Mouse (Mus musculus): Measurements from ENCODE around the gene Ticam1. TPM values are rescaled to one million over a fixed set of nuclear protein-coding genes. Genes with fewer than 3 reads are reported as not detected.
A peak's percentile ranks its signal among the peaks of the same experiment; 100 is the strongest.

Ticam1 gene
- polyA plus RNA-seq, 1 experiment from 2014 or later, result 1.7 TPM

GRCm38 (mm10) chr17:56233818-56234469 is 42.6 kb downstream of the Ticam1 start:
- Histone ChIP-seq H3K9ac (replicated peaks) (no peak overlapping the region), H3K4me2 (replicated peaks) (peak overlapping the region; percentile 43), H3K9me3 (no peaks in the 10 kb centered on the region), H3K4me1 (peaks cover 11% of the 10 kb centered on the region), H3K27ac (replicated peaks) (no peak overlapping the region), H3K36me3 (no peaks in the 10 kb centered on the region), H3K4me3 (no peak overlapping the region), H3K27me3 (peaks cover 7% of the 10 kb centered on the region; the same call in 1 of the 2 replicates)
- 4% methylated on average over 14 of the region's 14 CpGs for WGBS
- ATAC-seq (ENCODE audit: low FRiP score, low read depth), result peak; percentile 96

DNA sequence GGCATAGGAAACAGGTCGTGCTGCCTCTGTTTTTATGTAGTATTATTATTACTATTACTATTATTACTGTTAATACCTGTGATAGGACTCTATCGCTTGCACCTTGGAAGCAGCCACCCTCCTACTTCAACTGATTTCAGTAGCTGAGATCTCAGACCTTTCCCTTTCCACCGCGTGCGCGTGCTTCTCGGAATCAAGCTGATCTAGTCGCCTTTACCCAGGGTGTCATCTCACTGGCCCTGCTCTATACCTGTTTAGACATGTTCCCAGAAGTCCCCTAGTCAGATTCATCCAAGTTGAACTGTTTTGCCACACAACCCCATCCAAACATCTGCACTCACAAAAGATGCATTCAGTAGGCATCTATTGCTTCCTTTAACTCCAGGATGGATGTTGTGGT is 43.2 kb downstream of the Ticam1 start:
- Histone ChIP-seq H3K27me3 (peaks cover 7% of the 10 kb centered on the region; the same call in 1 of the 2 replicates), H3K4me2 (replicated peaks) (peak overlapping the region; percentile 43), H3K9ac (replicated peaks) (no peak overlapping the region), H3K4me1 (peaks cover 11% of the 10 kb centered on the region), H3K27ac (replicated peaks) (no peak overlapping the region), H3K36me3 (no peaks in the 10 kb centered on the region), H3K9me3 (no peaks in the 10 kb centered on the region), H3K4me3 (no peak overlapping the region)
- 52% methylated on average over 8 of the region's 8 CpGs for WGBS
- peak; percentile 41 for ATAC-seq (ENCODE audit: low FRiP score, low read depth)

DNA sequence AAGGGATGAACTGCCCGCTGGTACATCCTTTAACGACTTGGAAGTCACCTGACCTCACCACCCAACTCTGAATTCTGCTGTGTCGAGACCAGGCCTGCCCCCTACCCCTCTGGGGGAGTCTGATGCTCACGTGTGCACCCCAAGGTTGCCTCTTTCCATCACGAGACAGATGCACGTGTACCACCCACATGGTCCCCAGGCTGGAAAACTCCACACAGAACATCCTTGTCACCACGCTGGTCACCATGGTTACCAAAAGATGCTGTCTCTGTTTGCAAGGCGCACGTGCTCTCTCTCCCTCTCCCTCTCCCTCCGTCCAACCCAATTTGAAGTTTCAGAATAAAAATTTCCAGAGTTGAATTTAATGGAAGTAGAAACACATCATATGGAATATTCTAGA is 46.6 kb downstream of the Ticam1 start:
- no peaks in the 10 kb centered on the region for H3K9me3 ChIP-seq
- no peak overlapping the region for H3K27ac ChIP-seq (replicated peaks)
- H3K4me3 ChIP-seq, result no peak overlapping the region
- no peaks in the 10 kb centered on the region for H3K36me3 ChIP-seq
- no peak for ATAC-seq (ENCODE audit: low FRiP score, low read depth)
- H3K9ac ChIP-seq (replicated peaks), result no peak overlapping the region
- no peak overlapping the region for H3K4me2 ChIP-seq (replicated peaks)
- H3K4me1 ChIP-seq, result peaks cover 11% of the 10 kb centered on the region
- 67% methylated on average over 10 of the region's 10 CpGs for WGBS
- H3K27me3 ChIP-seq, result no peaks in the 10 kb centered on the region; the same call in 1 of the 2 replicates

- ATAC-seq (ENCODE audit: low FRiP score, low read depth), result no peak
- 80% methylated on average over 3 of the region's 3 CpGs for WGBS
- Histone ChIP-seq H3K9ac (replicated peaks) (no peak overlapping the region), H3K4me1 (no peaks in the 10 kb centered on the region), H3K4me2 (replicated peaks) (no peak overlapping the region), H3K27ac (replicated peaks) (no peak overlapping the region), H3K4me3 (no peak overlapping the region), H3K9me3 (no peaks in the 10 kb centered on the region), H3K36me3 (no peaks in the 10 kb centered on the region), H3K27me3 (no peaks in the 10 kb centered on the region; the same call in 1 of the 2 replicates)
These were observed 50.0 kb downstream of the Ticam1 start for GRCm38 (mm10) chr17:56226566-56226965.

DNA sequence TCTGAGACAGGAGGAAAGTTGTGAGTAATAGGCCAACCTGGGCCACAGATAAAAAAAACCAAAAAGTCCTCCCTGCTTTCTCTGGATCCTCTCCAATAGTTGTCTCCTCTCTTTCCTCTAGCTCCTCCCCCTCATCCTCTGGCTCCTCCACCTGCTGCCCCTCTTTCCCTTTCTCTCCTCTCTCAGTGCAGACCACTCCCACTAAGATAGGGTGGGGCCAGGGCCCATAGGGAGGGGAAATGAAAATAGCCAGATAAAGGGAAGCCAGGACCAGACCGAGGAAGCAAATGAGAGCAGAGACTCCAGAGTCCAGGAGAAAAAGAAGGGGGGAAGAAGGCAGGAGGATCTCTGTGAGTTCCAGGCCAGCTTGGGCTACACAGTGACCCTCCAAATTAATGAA is 51.7 kb downstream of the Ticam1 start:
- H3K27me3 ChIP-seq, result no peaks in the 10 kb centered on the region; the same call in 1 of the 2 replicates
- WGBS, result 52% methylated on average over 1 of the region's 1 CpGs
- ATAC-seq (ENCODE audit: low FRiP score, low read depth), result no peak
- no peaks in the 10 kb centered on the region for H3K36me3 ChIP-seq
- H3K9ac ChIP-seq (replicated peaks), result no peak overlapping the region
- no peaks in the 10 kb centered on the region for H3K4me1 ChIP-seq
- no peaks in the 10 kb centered on the region for H3K9me3 ChIP-seq
- H3K4me3 ChIP-seq, result no peak overlapping the region
- H3K27ac ChIP-seq (replicated peaks), result no peak overlapping the region
- H3K4me2 ChIP-seq (replicated peaks), result no peak overlapping the region

DNA sequence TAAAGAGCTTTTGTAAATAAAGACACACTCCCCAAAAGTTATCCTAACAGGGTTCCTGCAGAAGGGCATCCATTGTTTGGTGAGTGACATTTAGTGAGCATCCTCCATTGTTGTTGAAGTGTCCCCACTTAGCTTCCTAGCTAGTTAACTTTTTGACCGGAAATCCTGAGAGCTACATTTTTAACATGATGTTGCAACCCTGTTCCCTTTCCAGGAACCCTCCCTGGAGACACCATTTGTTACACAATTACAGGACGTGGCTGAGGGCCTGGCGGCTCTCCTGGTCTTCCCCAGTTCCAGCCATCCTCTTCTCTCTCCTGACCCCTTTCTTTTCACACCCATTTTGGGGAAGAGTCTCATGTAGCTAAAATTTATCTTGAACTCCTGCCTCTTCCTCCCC is 56.8 kb downstream of the Ticam1 start:
- no peak overlapping the region for H3K9ac ChIP-seq (replicated peaks)
- H3K4me2 ChIP-seq (replicated peaks), result no peak overlapping the region
- no peaks in the 10 kb centered on the region for H3K36me3 ChIP-seq
- H3K27ac ChIP-seq (replicated peaks), result no peak overlapping the region
- no peaks in the 10 kb centered on the region for H3K27me3 ChIP-seq
- H3K4me1 ChIP-seq, result peaks cover 24% of the 10 kb centered on the region
- no peak for ATAC-seq (ENCODE audit: low FRiP score, low read depth)
- H3K4me3 ChIP-seq, result no peak overlapping the region; the same call in 1 of the 2 replicates
- H3K9me3 ChIP-seq, result no peaks in the 10 kb centered on the region
- 78% methylated on average over 3 of the region's 3 CpGs for WGBS

MicroRNAs encoded within 50 kb of the gene (microRNA counts, 519-probe panel; counts per million panel counts)
- microRNA mmu-miR-7b, result not detected

Small RNA genes lying within 50 kb of the gene (microRNA-seq; reads per million reads assigned to microRNA genes)
- gene Mir7b, result 566 reads per million, percentile 72 among the genes with 10 or more reads in this experiment

Other genes with a start within 250 kb of the Ticam1 start
- 131 and 138 TPM in 2 replicates for gene Sh3gl1, start 240.2 kb downstream of the Ticam1 start, polyA plus RNA-seq (2016; fragmentation: Nextera tagmentation; extraction: Ambion mirVana)
- 32.5 and 34.5 TPM in 2 replicates for gene Chaf1a, start 236.3 kb downstream of the Ticam1 start, polyA plus RNA-seq (2016; fragmentation: Nextera tagmentation; extraction: Ambion mirVana)
- gene Ubxn6, start 201.8 kb downstream of the Ticam1 start, polyA plus RNA-seq (2016; fragmentation: Nextera tagmentation; extraction: Ambion mirVana), result 54.9 and 58.1 TPM in 2 replicates
- gene Hdgfl2, start 197.2 kb downstream of the Ticam1 start, polyA plus RNA-seq (2016; fragmentation: Nextera tagmentation; extraction: Ambion mirVana), result 179 and 184 TPM in 2 replicates
- gene Plin4, start 167.0 kb downstream of the Ticam1 start, polyA plus RNA-seq (2016; fragmentation: Nextera tagmentation; extraction: Ambion mirVana), result 0.09 and 0.10 TPM in 2 replicates
- gene Plin5, start 159.2 kb downstream of the Ticam1 start, polyA plus RNA-seq (2016; fragmentation: Nextera tagmentation; extraction: Ambion mirVana), result 0.14 and 0.34 TPM in 2 replicates
- 0.29 TPM in 1 of 2 replicates, not detected in the other for gene Lrg1, start 154.8 kb downstream of the Ticam1 start, polyA plus RNA-seq (2016; fragmentation: Nextera tagmentation; extraction: Ambion mirVana)
- 6.5 and 7.9 TPM in 2 replicates for gene Sema6b, start 136.4 kb downstream of the Ticam1 start, polyA plus RNA-seq (2016; fragmentation: Nextera tagmentation; extraction: Ambion mirVana)
- gene Tnfaip8l1, start 114.3 kb downstream of the Ticam1 start, polyA plus RNA-seq (2016; fragmentation: Nextera tagmentation; extraction: Ambion mirVana), result 8.0 and 8.2 TPM in 2 replicates
- gene Mydgf, start 92.9 kb downstream of the Ticam1 start, polyA plus RNA-seq (2016; fragmentation: Nextera tagmentation; extraction: Ambion mirVana), result 56.8 and 61.6 TPM in 2 replicates
- gene Dpp9, start 57.9 kb downstream of the Ticam1 start, polyA plus RNA-seq (2016; fragmentation: Nextera tagmentation; extraction: Ambion mirVana), result 41.0 and 43.9 TPM in 2 replicates
- 17.9 and 18.6 TPM in 2 replicates for gene Fem1a, start 20.0 kb downstream of the Ticam1 start, polyA plus RNA-seq (2016; fragmentation: Nextera tagmentation; extraction: Ambion mirVana)
- gene Plin3, start 16.1 kb upstream of the Ticam1 start, polyA plus RNA-seq (2016; fragmentation: Nextera tagmentation; extraction: Ambion mirVana), result 28.9 and 29.0 TPM in 2 replicates
- not detected in 2 replicates for gene Arrdc5, start 23.5 kb upstream of the Ticam1 start, polyA plus RNA-seq (2016; fragmentation: Nextera tagmentation; extraction: Ambion mirVana)
- 161 and 166 TPM in 2 replicates for gene Uhrf1, start 26.5 kb upstream of the Ticam1 start, polyA plus RNA-seq (2016; fragmentation: Nextera tagmentation; extraction: Ambion mirVana)
- gene Kdm4b, start 49.3 kb upstream of the Ticam1 start, polyA plus RNA-seq (2016; fragmentation: Nextera tagmentation; extraction: Ambion mirVana), result 75.1 and 80.4 TPM in 2 replicates
- gene Ptprs, start 199.7 kb upstream of the Ticam1 start, polyA plus RNA-seq (2016; fragmentation: Nextera tagmentation; extraction: Ambion mirVana), result 290 and 332 TPM in 2 replicates
- gene Znrf4, start 235.6 kb upstream of the Ticam1 start, polyA plus RNA-seq (2016; fragmentation: Nextera tagmentation; extraction: Ambion mirVana), result not detected in 2 replicates

All from midbrain, embryonic 12.5 days (tissue).